Mouse (Mus musculus): Measurements from ENCODE around the gene Lhx1. TPM values are rescaled to one million over a fixed set of nuclear protein-coding genes. Genes with fewer than 3 reads are reported as not detected.

The Lhx1 gene
- polyA plus RNA-seq, 1 experiment from 2014 or later: 0.16 TPM

GRCm38 (mm10) chr11:84553821-84554450, 28.6 kb upstream of the Lhx1 start:
- no peak overlapping the region for H3K9ac ChIP-seq (ENCODE audit: low read depth, low read length)
- no peaks in the 10 kb centered on the region for H3K36me3 ChIP-seq (ENCODE audit: control insufficient read depth, insufficient read depth)
- no peaks in the 10 kb centered on the region for H3K4me1 ChIP-seq (replicated peaks; ENCODE audit: control insufficient read depth, insufficient read depth, low read length)
- H3K4me2 ChIP-seq (replicated peaks; ENCODE audit: low read depth): no peak overlapping the region
- no peak overlapping the region for H3K27ac ChIP-seq (ENCODE audit: low read depth, low read length)
- no peaks in the 10 kb centered on the region for H3K9me3 ChIP-seq (ENCODE audit: control insufficient read depth)
- no peak for TF ChIP-seq CTCF (IDR thresholded peaks at IDR 0.05; ENCODE audit: low read depth)
- no peak overlapping the region for H3K4me3 ChIP-seq (ENCODE audit: low read depth, low read length)
- WGBS: 82% methylated on average over 14 of the region's 14 CpGs
- H3K27me3 ChIP-seq (replicated peaks; ENCODE audit: control insufficient read depth, insufficient read depth, low read length): no peaks in the 10 kb centered on the region
- ATAC-seq: no peak

DNA sequence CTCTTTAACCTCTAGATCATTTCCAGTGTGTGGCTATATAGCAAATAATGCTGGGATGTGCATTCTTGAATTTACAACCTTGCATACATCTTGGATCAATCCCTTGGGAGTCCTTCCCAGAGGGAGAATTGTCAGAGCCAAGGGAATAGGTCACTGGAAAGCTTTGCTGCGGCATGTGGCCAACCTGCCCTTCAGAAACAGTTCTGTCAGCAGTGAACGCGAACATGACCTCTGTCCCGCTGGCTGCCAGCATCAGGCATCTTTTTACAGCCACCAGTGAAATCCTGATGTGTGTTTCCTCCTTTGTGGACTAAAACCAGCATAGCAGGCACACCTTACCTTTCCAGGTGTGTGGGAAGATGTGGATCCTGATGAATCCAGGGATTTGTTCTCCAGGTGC, 26.0 kb upstream of the Lhx1 start:
- ATAC-seq: no peak
- Histone ChIP-seq H3K4me2 (replicated peaks; ENCODE audit: low read depth) (no peak overlapping the region), H3K36me3 (ENCODE audit: control insufficient read depth, insufficient read depth) (no peaks in the 10 kb centered on the region), H3K9ac (ENCODE audit: low read depth, low read length) (no peak overlapping the region), H3K9me3 (ENCODE audit: control insufficient read depth) (no peaks in the 10 kb centered on the region), H3K27me3 (replicated peaks; ENCODE audit: control insufficient read depth, insufficient read depth, low read length) (no peaks in the 10 kb centered on the region), H3K4me3 (ENCODE audit: low read depth, low read length) (no peak overlapping the region), H3K4me1 (replicated peaks; ENCODE audit: control insufficient read depth, insufficient read depth, low read length) (no peaks in the 10 kb centered on the region), H3K27ac (ENCODE audit: low read depth, low read length) (no peak overlapping the region)
- no peak for TF ChIP-seq CTCF (IDR thresholded peaks at IDR 0.05; ENCODE audit: low read depth)
- WGBS: 65% methylated on average over 4 of the region's 4 CpGs

DNA sequence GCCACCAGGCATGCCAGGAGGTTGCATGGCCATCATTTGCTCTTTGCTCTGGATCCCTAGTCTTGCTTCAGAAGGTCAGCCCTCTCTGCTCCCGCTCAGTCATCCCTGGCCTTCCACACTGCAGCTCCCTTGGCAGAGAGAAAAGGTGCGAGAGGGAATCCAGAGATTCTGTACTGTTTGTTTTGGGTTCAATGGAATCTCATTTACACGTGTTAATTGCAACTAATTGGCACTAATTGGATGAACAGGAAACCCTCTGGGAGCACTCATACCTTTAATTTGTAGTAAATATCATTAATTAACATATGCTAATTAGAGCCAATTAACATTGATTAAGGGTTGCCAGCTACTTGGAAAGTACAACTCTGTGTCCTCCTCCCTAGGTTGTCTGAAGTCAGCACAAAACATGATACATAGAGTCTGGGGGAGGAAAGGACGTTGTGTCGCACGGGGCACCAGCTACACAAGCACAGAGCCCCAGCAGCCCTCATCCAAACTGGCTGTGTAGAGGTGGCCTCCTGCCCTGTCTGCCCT, 24.0 kb upstream of the Lhx1 start:
- Histone ChIP-seq H3K27ac (ENCODE audit: low read depth, low read length) (no peak overlapping the region), H3K4me3 (ENCODE audit: low read depth, low read length) (no peak overlapping the region), H3K27me3 (replicated peaks; ENCODE audit: control insufficient read depth, insufficient read depth, low read length) (no peaks in the 10 kb centered on the region), H3K9me3 (ENCODE audit: control insufficient read depth) (no peaks in the 10 kb centered on the region), H3K4me2 (replicated peaks; ENCODE audit: low read depth) (no peak overlapping the region), H3K4me1 (replicated peaks; ENCODE audit: control insufficient read depth, insufficient read depth, low read length) (no peaks in the 10 kb centered on the region), H3K9ac (ENCODE audit: low read depth, low read length) (no peak overlapping the region), H3K36me3 (ENCODE audit: control insufficient read depth, insufficient read depth) (no peaks in the 10 kb centered on the region)
- ATAC-seq: no peak
- WGBS: 73% methylated on average over 6 of the region's 6 CpGs
- no peak for TF ChIP-seq CTCF (IDR thresholded peaks at IDR 0.05; ENCODE audit: low read depth)

DNA sequence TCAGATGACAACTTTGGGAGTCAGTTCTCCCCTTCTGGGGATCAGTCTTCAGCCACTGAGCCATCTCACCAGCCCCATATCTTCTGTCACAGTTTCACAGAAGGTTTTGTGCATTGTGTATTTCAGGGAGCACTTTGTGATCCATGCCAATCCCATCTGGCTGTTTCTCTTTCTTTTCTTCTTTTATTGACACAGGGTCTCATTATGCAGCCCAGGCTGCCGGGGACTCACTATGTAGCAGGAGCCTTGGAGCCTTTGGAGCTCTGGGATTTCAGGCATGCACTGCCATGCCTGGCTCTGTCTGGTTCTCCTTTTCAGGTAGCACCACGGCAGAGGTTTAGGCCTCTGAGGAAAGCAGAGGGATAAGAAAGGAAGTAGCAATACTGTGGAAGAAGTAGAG, 23.0 kb upstream of the Lhx1 start:
- Histone ChIP-seq H3K4me1 (replicated peaks; ENCODE audit: control insufficient read depth, insufficient read depth, low read length) (no peaks in the 10 kb centered on the region), H3K9ac (ENCODE audit: low read depth, low read length) (no peak overlapping the region), H3K27me3 (replicated peaks; ENCODE audit: control insufficient read depth, insufficient read depth, low read length) (no peaks in the 10 kb centered on the region), H3K27ac (ENCODE audit: low read depth, low read length) (no peak overlapping the region), H3K9me3 (ENCODE audit: control insufficient read depth) (no peaks in the 10 kb centered on the region), H3K4me2 (replicated peaks; ENCODE audit: low read depth) (no peak overlapping the region), H3K4me3 (ENCODE audit: low read depth, low read length) (no peak overlapping the region), H3K36me3 (ENCODE audit: control insufficient read depth, insufficient read depth) (no peaks in the 10 kb centered on the region)
- WGBS: 42% methylated on average over 2 of the region's 2 CpGs
- no peak for TF ChIP-seq CTCF (IDR thresholded peaks at IDR 0.05; ENCODE audit: low read depth)
- no peak for ATAC-seq

DNA sequence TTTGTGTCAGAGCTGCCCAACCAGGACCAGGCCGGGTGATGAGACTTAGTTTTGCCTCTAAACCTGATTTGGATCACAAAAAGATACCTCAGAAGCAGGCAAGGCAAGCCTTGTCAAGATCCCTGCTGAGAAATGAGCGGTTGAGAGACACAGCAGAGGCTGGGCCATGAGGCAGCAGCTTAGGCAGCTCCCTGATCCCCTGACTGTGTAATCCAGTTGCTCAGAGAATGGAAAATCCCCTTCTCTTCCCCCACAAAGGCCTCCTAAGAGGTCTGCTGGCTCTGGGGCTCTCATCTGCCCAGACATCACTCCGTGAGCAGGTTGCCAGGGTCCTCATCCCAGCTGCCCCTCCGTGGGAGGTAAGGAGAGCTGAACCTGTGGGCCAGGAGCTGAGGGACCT, 14.6 kb upstream of the Lhx1 start:
- ATAC-seq: no peak
- Histone ChIP-seq H3K27ac (ENCODE audit: low read depth, low read length) (no peak overlapping the region), H3K27me3 (replicated peaks; ENCODE audit: control insufficient read depth, insufficient read depth, low read length) (no peaks in the 10 kb centered on the region), H3K9me3 (ENCODE audit: control insufficient read depth) (no peaks in the 10 kb centered on the region), H3K4me1 (replicated peaks; ENCODE audit: control insufficient read depth, insufficient read depth, low read length) (no peaks in the 10 kb centered on the region), H3K9ac (ENCODE audit: low read depth, low read length) (no peak overlapping the region), H3K36me3 (ENCODE audit: control insufficient read depth, insufficient read depth) (no peaks in the 10 kb centered on the region), H3K4me3 (ENCODE audit: low read depth, low read length) (no peak overlapping the region), H3K4me2 (replicated peaks; ENCODE audit: low read depth) (no peak overlapping the region)
- no peak for TF ChIP-seq CTCF (IDR thresholded peaks at IDR 0.05; ENCODE audit: low read depth)
- WGBS: 29% methylated on average over 4 of the region's 4 CpGs

- 22% methylated on average over 14 of the region's 14 CpGs for WGBS
- Histone ChIP-seq H3K27ac (ENCODE audit: low read depth, low read length) (no peak overlapping the region), H3K36me3 (ENCODE audit: control insufficient read depth, insufficient read depth) (no peaks in the 10 kb centered on the region), H3K9ac (ENCODE audit: low read depth, low read length) (no peak overlapping the region), H3K4me3 (ENCODE audit: low read depth, low read length) (no peak overlapping the region), H3K4me1 (replicated peaks; ENCODE audit: control insufficient read depth, insufficient read depth, low read length) (0 out of 2 replicates have a peak, but pooled peaks cover 3% of the 10 kb centered on the region), H3K9me3 (ENCODE audit: control insufficient read depth) (no peaks in the 10 kb centered on the region), H3K4me2 (replicated peaks; ENCODE audit: low read depth) (no peak overlapping the region), H3K27me3 (replicated peaks; ENCODE audit: control insufficient read depth, insufficient read depth, low read length) (peaks cover 72% of the 10 kb centered on the region)
- TF ChIP-seq CTCF (IDR thresholded peaks at IDR 0.05; ENCODE audit: low read depth): no peak
- ATAC-seq: no peak
These were observed 4.7 kb upstream of the Lhx1 start for GRCm38 (mm10) chr11:84529797-84530703.
